Mouse (Mus musculus): ENCODE data around the gene Snapc5.
"Not testable (repeated sequence)": the region's sequence is repeated elsewhere in the genome, so short reads cannot be mapped to it uniquely, and the experiment has no call there.

Snapc5 gene

DNA sequence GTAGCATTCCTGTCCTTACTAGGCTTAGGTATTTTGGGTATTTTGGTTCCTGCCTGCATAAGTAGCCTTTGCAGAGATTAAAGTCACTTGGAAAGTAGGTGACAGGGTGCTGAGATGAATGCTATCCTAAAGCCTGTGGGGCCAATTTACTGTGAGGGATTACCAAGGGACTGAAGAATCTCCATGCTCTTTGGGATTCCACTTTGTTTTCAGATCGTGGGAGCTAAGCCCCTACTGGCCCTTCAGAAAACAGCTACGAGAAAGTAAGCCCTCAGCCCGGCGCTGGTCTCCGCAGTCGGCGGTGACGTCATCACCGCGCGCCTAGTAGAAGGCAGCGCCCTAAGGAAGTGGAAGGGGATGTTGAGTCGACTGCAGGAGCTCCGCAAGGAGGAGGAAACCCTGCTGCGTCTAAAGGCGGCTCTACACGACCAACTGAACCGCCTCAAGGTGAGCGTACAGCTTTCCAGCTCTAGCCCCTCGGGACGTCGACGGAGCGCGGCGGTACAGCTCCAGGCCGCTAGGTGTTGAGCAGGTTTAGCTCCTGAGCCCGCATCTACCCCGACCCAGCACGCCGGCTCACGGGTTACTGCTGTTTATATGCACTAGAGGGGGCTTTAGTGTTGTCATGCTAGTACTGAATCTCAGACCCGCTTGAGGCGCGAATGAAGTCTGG is at the start of gene Snapc5:
Snapc5 (plus strand) TSS at position 301 of the 673 bp plus-strand sequence.
- DNase-seq (ENCODE audit: low spot score in 2 of 2): peak; percentile 86 to 87

DNA sequence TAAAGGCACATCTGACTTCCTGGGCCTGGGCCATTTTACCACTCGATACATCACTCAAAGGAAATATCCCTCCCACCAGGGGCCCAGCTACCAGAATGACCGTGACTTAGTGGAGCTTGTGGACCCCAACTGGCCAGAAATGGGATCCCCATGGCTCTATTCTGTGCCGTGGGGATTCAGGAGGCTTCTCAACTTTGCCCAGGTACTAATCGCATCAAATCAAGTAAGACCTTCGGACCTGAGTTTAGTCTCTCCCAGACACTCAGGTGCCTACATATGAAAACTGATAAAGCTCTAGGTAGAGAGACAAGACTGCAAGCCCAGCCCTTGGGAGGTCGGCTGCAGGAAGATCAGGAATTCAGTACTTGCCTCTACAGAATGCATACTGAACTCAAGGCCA is 47.5 kb upstream of the Snapc5 start:
- DNase-seq (ENCODE audit: low spot score in 2 of 2): no peak

DNA sequence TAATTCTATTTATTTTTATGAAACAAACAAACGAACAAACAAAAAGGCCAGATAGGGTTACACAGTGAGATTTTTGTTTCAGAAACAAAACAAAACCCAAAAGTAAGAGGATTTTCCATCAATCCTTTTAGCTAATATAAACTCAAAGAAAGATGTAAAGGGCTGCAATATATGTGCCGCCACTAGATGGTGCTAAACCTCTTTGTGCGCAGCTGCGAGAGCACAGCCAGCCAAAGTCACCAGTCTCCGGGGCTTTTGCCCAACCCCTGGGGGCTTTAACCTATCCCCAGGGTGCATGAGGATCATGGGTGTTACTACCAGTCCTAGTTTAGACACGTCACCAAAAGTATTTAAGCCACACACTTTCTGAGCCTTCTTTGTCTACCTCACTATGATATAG is 40.2 kb upstream of the Snapc5 start:
- peak in 1 of 2 experiments; percentile 55 for DNase-seq (ENCODE audit: low spot score in 2 of 2)

DNA sequence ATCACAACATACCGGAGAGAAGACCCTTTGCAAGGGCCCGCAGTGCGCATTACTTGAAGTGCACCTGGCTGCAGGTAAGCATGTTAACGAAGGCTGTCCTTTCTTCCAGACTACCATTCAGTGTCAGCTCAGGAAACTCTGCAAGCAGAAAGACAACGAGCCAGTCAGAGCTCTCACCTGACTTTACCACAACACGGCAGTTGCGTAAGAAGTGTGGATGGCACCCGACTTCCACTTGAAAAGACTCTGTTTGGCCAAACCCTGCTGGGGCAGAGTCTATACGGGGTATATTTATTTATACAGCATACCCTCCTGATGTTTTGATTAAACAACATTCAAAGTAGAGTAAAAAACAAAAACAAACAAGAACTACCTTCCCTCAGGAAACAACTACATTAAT is 39.2 kb upstream of the Snapc5 start:
- DNase-seq (ENCODE audit: low spot score in 2 of 2): no peak

DNA sequence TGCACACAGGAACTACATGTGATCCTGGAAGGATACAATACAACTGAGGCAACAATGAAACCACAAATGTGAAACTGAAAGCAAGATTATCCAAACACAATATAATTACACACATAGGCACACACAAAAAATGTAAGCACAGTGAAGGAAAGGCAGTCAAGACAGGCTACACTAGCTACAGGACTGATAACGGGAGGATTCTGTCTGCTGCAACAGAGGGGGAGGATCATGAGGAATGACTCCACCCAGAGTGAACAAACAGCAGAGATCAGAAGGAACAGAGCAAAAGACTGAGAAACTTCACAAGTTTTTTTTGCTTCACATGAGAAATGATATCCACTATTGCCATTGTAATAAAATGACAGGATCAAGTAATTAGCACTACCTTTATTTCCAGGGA is 22.4 kb upstream of the Snapc5 start:
- DNase-seq (ENCODE audit: low spot score in 2 of 2): no peak

DNA sequence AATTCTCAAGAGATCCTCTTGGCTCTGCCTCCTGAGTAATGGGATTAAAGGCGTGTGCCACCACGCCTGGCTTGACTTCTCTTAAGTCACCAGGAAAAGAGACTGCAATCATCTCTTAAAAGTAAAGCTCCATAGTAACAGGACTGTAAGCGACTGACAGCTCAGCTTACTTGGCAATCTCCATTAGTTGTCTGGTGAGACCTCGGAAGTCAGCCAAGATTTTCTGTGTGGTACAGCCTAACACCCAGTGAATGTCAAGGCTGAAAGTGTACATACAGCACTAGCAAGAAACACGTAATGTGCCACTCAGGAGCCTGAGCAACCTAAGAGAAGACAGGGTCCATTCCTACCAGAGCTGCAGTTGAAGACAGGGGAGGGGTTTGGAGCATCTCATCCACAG is 18.6 kb upstream of the Snapc5 start:
- no peak for DNase-seq (ENCODE audit: low spot score in 2 of 2)

DNA sequence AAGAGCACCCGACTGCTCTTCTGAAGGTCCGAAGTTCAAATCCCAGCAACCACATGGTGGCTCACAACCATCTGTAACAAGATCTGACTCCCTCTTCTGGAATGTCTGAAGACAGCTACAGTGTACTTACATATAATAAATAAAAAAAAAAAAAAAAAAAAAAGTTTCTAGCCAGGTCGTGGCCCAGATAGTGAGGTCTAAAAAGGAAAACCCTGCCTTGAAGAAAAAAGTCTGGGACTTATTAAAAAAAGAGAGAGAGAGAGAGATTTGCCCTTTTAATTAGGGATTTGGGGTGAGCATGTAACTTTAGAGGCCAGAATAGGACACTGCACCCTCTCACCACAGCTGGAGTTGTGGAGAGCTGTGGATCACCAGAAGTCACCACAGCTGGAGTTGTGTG is 9.1 kb upstream of the Snapc5 start:
- not testable (repeated sequence) for DNase-seq (ENCODE audit: low spot score in 2 of 2)

DNA sequence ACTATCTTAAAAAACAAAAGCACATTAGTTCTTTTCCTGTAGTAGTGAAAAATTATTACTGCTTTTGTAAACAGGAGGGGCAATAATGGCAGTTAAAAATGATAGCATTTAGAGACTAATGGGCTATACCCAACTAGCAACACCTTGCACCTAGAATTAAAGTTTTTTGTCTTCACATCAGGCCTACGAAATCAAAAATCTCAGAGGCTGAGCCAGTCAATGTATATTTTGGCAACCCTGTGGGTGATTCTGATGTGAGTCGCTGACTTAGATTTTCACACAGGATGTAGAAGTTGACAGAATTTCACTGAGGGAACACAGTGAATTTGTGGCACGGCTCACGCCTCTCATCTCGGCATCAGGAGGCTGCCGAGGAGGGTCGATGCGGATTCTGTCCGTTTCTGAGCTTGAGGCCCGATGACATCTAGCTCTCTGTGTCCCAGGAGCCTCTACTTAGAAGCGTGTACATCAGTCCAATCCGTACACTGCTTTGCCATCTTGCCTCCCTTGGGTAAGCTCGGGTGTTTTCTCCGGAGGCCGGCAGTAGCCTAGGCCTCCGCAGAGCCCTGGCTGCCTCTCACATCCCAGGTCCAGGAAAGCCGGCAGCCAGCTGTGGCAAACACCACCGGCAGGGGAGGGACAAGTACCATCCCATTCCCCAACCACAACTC is 6.8 kb upstream of the Snapc5 start:
- no peak for DNase-seq (ENCODE audit: low spot score in 2 of 2)

DNA sequence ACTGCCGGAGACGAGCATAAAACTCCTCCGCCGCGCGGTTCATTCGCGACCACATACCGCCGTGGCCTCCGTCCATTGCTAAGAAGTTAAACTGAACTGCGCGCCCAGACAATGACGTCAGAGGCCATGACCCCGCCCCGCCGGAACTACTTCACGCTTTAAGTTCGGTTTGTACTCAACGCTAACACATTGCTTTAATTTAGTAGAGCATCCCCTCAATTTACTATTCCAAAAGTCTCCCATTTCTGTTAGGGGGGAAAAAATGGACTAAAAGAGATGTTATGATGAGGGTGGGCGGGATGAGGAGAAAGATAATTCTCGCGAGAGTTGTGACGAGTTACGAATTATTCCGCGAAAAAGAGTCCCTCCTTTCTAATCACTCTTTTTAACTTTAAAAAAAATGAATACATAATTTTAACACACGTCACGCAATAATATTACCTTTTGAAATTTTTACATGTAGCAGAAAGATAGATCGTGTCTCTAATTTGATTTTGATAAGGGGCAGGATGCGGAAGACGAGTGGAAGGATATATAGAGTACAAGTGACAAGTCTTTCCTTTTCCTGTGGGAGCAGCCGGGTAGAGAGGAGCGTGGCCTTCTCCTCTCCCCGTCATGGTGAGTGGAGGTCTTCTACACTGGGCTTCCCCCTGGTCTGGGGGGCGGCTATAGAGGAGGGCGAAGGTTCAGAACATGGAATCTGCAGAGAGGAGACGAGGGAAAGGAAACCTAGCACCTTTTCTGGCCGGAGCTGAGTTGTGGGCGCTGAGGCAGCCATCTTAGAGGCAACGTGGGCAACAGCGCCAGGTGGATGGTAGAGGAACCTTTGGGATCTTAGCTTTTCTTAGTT is 6.0 kb upstream of the Snapc5 start, which contains the start of the genes Zwilch and Rpl4:
Zwilch (minus strand) TSS at position 289 of the 850 bp plus-strand sequence.
Rpl4 (plus strand) TSS at position 560 of the 850 bp plus-strand sequence.
- DNase-seq (ENCODE audit: low spot score in 2 of 2): peak; percentile 73 to 76

DNA sequence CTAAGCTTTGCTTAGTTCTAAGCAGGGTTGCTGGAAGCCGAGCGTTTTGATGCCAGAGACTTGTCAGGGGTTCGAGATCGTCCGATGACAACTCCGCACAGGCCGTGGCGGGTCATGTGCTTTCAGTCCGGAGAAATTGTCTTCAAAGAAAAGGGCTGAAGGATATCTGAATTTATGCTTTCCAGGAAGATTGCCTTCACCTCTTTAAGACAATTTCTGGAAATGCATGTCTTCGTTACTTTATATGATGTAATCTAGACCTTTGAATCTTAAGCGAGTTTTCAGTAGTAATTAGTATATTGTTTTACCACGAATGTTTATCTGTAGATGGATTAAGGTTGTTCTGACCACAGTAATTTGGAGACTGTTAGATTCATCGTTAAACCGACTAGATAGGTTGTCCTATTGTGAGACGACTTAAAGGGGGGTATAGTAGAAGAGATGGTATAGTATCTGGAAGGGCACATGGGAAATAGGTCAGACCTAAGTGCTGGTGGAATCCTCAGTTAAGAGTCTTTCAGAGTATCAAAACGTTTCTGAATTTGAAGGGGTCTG is 5.3 kb upstream of the Snapc5 start:
- DNase-seq (ENCODE audit: low spot score in 2 of 2): no peak

DNA sequence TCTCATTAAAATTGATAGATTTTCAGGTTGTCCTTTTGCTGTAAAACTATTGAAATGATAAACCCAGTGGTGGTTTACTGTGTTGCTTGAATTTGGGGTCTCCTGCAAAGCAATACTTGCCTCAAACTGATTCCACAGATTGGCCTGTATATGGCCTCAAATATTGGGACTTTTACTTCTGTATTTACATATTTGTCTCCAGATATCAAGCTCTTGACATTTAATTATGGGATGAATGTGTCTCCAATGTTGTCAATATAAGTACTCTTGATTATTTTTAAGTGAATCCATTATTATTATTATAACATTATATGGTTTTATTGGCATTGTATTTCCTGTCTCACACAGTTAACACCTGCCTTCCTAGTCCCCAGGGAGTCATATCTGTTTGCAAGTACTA is 4.7 kb upstream of the Snapc5 start:
- no peak for DNase-seq (ENCODE audit: low spot score in 2 of 2)

DNA sequence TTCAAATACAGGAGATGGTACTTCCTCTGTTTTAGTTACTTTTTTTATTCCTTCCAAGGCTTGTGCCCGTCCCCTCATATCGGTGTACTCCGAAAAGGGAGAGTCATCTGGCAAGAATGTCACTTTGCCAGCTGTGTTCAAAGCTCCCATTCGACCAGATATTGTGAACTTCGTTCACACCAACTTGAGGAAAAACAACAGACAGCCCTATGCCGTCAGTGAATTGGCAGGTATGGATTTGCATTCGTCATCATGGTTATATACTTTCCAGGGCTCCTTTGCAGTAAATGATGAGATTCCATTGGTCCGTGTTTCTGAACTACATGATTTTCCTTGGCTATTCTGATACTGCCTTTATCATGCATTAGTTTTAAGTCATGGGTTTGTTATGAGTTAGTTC is 4.3 kb upstream of the Snapc5 start:
- DNase-seq (ENCODE audit: low spot score in 2 of 2): no peak

DNA sequence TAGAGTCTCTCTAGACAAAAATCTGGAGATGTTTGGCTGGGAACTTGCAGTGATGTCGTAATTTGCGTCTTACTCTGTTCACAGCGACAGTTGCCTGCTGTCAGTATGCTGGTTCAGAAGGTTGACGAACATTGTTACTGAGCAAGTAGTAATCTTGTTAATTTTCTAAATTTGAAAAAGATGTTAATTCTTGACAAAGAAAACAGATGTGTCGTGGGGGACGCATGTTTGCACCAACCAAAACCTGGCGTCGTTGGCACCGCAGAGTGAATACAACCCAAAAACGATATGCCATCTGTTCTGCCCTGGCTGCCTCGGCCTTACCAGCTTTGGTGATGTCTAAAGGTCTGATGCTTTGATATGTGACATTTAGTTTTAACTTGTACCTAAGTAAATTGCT is 3.7 kb upstream of the Snapc5 start:
- DNase-seq (ENCODE audit: low spot score in 2 of 2): no peak

DNA sequence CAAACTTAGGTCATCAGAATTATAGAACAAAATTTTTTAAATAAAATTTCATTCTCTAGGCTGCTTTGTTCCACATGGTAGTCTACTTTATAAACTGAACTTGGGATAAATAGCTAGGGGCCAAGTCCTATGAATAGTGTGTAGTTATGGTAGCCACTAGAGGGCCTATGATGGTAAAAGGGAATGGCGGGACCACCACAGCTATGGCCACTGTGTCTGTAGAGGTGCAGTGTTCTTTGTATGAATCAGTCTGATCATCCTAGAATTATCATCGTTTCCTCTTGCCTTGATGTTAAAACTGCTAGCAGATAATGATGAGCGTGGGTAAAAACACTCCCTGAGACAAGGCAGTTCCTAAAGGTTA is 482 bp upstream of the Snapc5 start:
- no peak for DNase-seq (ENCODE audit: low spot score in 2 of 2)

DNA sequence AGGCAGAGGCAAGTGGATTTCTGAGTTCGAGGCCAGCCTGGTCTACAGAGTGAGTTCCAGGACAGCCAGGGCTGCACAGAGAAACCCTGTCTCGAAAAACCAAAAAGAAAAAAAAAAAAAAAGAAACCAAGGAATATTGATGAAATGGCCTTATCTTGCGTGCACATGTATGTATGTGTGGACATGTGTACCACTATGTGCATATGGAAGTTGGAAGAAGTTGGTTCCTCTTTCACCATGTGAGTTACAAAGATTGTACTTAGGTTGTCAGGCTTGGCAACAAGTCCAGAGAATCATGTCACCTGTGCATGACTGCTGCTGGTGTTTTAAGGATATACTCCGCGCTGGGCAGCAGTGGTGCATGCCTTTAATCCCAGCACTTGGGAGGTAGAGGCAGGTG is 4.2 kb downstream of the Snapc5 start:
- DNase-seq (ENCODE audit: low spot score in 2 of 2): not testable (repeated sequence)

DNA sequence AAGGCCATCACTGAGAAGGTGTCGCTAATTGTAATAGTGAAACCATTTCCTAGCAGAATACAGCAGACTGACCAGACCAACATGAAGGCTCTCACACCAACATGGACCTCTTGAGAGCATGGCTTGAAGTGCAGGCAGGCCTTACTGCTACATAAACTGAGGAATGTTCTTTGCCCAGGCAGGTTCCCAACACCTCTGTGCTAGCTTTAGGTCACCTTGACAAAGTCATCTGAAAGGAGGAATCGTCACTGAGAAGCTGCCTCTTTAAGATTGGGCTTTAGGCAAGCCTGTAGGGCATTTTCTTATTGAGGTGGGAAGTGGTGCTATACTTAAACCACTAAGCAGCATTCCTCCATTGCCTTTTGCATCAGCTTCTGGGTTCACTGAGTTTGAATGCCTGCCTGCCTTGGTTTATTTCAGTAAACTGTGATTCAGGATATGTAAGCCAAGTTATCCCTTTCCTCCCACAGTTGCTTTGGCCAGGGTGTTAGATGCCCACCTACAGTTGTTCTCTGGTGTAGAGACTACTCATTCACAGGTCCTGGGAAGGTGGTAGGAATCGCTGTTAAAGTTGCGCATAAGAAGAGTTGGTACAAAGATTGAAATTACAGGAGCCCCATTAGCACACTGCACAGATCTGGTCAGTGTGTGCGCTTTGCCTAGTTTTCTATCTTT is 5.2 kb downstream of the Snapc5 start:
- DNase-seq (ENCODE audit: low spot score in 2 of 2): no peak

DNA sequence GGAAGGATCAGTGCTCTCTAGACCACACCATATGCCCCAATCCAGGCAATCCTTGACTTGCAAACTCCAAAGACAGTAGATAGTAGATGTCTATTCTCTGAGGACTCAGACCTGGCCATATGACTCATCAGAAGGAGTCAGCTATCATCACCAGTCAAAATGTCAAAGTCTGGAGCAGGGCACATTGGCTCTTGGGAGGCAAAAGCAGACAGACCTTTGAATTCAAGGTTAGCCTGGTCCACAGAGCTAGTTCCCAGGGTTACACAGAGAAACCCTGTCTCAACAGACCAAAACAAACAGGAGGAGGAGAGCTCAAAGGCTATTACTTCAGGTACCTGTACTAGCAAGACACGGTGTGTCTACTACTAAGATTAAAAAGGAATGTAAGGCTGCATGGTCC is 14.8 kb downstream of the Snapc5 start:
- no peak for DNase-seq (ENCODE audit: low spot score in 2 of 2)

DNA sequence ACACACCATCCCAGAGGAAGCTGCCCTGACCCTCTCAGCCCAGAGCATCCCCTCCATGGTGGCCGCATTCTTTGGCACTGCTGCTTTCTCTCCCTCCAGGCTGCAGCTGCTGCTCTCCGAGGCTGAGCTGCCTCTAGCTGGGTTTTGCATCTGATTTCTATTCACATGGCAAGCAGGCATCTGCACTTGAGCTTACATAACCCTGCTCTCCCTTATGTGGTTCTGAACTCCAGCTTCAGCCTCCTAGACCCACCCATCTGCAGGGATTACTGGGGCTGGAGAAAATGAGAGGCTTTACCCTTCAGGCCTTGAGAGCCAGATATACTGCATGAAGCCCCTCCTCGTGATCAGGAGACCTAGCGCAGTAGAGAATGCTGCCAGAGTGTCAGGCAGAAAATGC is 16.5 kb downstream of the Snapc5 start:
- DNase-seq (ENCODE audit: low spot score in 2 of 2): peak; percentile 33 to 60

DNA sequence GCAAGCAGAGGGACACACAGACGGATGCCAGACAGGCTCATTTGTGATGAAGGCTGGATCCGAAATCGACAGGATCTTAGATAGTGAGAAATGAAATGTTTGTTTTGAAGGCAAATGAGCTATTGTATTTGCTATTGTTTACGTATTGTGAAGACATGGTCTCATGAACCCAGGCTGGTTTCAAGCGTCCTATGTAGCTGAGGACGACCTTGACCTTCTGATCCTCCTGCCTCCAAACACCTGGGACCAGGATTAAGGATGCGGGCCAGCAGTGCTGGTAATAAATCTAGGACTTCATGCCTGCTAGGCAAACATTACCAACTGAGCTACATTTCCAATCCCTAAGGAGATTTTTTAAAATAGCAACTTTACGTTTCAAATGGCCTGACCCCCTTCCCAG is 18.4 kb downstream of the Snapc5 start:
- DNase-seq (ENCODE audit: low spot score in 2 of 2): no peak

DNA sequence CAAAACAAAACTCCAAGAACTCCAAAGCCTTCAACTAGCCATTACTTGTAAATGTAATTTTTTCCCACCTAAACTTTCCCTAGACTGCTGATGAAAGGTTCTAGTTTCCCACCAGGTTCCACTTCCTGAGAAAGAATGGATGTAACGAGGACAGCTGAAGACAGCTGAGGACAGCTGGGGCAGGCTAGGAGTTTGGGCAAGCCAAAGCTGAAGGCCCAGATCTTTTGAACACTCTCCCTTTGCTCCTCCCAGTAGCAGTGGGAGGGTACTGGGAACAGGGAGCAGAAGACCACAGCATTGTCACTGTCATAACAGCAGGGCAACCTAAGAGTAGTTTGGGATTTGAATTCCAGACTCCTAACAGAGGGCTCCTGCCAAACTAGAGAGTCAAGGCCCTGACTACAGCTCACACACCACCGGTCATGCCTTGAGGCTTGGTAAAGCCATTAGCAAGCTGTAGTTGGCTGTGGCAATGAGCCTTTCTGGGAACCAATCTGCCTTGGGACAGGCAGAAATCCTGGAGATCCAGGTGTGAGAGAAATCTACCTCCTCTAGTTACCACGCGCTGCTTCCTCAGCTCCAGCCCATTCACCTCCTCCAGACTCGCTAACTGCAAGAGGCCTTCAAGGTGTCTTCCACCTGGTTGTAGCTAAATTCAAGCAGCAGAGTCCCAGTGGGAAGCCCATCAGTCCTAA is 19.1 kb downstream of the Snapc5 start:
- DNase-seq (ENCODE audit: low spot score in 2 of 2): no peak

DNA sequence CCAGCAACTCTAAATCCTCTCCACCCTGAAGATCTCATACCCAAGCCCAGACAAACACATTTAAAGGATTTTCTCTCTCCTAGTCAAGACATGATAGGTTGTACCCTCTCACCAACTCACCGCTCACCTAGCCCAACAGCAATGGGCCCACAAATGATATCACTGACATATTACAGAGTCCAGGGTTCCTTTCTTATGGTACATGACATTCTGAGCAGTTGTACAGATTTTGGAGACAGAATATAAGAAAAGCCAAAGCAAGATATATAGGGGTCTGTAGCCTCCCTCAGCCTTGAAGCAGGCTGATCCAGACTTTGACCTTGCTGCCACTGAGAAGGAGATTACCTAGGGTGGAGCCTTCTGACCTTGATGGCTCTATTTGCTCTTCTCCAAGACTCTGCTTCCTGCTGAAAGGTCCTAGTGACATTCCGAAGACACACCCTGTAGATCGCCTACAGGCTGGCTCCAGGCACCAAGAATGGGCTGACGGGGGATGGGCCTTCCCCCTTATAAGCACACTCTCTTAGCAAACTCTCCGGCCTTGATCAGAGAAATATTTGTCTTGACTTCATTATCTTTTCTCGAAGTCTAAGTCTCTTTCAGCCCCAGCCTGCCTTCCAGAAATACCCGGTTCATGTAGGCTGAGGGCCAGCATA is 19.8 kb downstream of the Snapc5 start:
- DNase-seq (ENCODE audit: low spot score in 2 of 2): not testable (repeated sequence)

Data from frontal cortex, postnatal 14 days (tissue).